Mouse (Mus musculus) olfactory bulb, adult 2 months (tissue): ENCODE measurements around the gene Ccnl1.

ENCODE experiments used
- CTCF ChIP-seq: fragments of 200-500 bp; IDR thresholded peaks from 2 replicates; pipeline ENCODE4 v1.5.1; 2012; ENCODE audit warnings: low read depth, mild to moderate bottlenecking, low read length, moderate library complexity; ENCODE audit not compliant: insufficient read depth
- POLR2A ChIP-seq: fragments of 200-500 bp; IDR thresholded peaks from 2 replicates; pipeline ENCODE4 v1.6.1; 2012; ENCODE audit warnings: mild to moderate bottlenecking, low read depth, low read length, moderate library complexity; ENCODE audit not compliant: insufficient read depth

GRCm38 (mm10) chr3:65928614-65929272 lies 29.3 kb downstream of the Ccnl1 start:
- TF ChIP-seq CTCF, result no peak
- TF ChIP-seq POLR2A, result no peak
